Mouse (Mus musculus): ENCODE results near the gene Tmed9.

DNA sequence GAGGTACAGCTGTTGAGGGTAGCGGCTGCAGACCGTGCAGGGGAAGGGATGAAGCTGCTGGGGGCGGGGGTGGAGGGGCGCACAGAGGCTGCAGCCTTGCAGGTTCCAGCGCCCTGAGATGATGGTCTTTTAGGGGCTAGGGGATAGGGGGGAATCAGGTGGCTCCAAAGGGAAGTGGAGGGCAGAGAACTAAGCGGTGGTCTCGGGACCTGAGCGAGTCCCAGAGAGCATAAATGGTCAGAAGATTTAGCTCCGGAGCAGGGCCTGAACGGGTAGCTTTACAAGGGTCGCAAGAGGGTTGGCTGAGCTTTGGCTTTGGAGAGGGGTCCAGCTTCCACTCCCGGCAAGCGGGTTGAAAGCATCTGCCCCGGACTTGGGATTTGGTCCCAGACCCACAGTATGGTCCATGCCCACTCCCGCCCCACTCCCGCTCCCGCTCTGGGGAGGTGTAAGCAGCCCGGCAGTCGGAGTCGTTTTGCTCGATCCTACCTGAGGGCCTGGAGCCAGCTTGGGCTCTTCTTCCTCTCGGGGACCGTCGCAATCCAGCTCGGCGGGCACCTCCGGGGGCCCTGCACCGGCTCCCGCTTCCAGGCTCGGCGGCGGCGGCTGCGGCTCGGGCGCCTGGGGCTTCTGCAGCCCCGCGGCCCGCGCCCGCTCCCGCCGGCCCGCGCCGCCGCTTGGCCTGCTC, 3.1 kb upstream of the Tmed9 start:
- TF ChIP-seq CTCF (IDR thresholded peaks at IDR 0.05; ENCODE audit: low read depth, low read length) = no peak
- TF ChIP-seq GATA1 (IDR thresholded peaks at IDR 0.05; ENCODE audit: borderline replicate concordance, low read length) = no peak
- TF ChIP-seq TAL1 (conservative IDR thresholded peaks at IDR 0.05; ENCODE audit: low read depth, low read length) = no peak
- no peak for TF ChIP-seq POLR2AphosphoS5 (IDR thresholded peaks at IDR 0.05; ENCODE audit: insufficient replicate concordance, low read depth, low read length)

Measured in G1E (cell line).